Mouse (Mus musculus): ENCODE data around the gene Mier3.
"Not testable (repeated sequence)": the region's sequence is repeated elsewhere in the genome, so short reads cannot be mapped to it uniquely, and the experiment has no call there.

Gene Mier3

GRCm38 (mm10) chr13:111703952-111704351 lies 23.2 kb downstream of the Mier3 start:
- not testable (repeated sequence) for DNase-seq

GRCm38 (mm10) chr13:111710531-111710930 lies 29.8 kb downstream of the Mier3 start:
- no peak for DNase-seq

GRCm38 (mm10) chr13:111719726-111720125 lies 38.9 kb downstream of the Mier3 start:
- no peak for DNase-seq

GRCm38 (mm10) chr13:111724811-111725164 lies 44.0 kb downstream of the Mier3 start:
- DNase-seq, result no peak

GRCm38 (mm10) chr13:111725165-111726077 lies 44.6 kb downstream of the Mier3 start:
- DNase-seq, result peak; percentile 99

GRCm38 (mm10) chr13:111726898-111727297 lies 46.1 kb downstream of the Mier3 start:
- DNase-seq, result no peak

- DNase-seq, result no peak
Measured at GRCm38 (mm10) chr13:111741204-111741990, 60.6 kb downstream of the Mier3 start.

- peak; percentile 74 for DNase-seq
Measured at GRCm38 (mm10) chr13:111741991-111742615, 61.3 kb downstream of the Mier3 start.

- DNase-seq, result no peak
Measured at GRCm38 (mm10) chr13:111744233-111745000, 63.6 kb downstream of the Mier3 start.

- peak; percentile 46 for DNase-seq
Measured at GRCm38 (mm10) chr13:111745216-111745615, 64.4 kb downstream of the Mier3 start.

- no peak for DNase-seq
Measured at GRCm38 (mm10) chr13:111746831-111747230, 66.1 kb downstream of the Mier3 start.

- no peak for DNase-seq
Measured at GRCm38 (mm10) chr13:111748301-111749062, 67.7 kb downstream of the Mier3 start.

GRCm38 (mm10) chr13:111753321-111753720 lies 72.5 kb downstream of the Mier3 start:
- DNase-seq, result no peak

- DNase-seq, result no peak
Measured at GRCm38 (mm10) chr13:111755377-111755776, 74.6 kb downstream of the Mier3 start.

- no peak for DNase-seq
Measured at GRCm38 (mm10) chr13:111755937-111756336, 75.2 kb downstream of the Mier3 start.

GRCm38 (mm10) chr13:111756986-111757385 lies 76.2 kb downstream of the Mier3 start:
- no peak for DNase-seq

- peak; percentile 61 for DNase-seq
Measured at GRCm38 (mm10) chr13:111762526-111762925, 81.7 kb downstream of the Mier3 start.
